Mouse (Mus musculus) heart, embryonic 14.5 days (tissue): ENCODE data around the gene Aig1. TPM values are rescaled to one million over a fixed set of nuclear protein-coding genes. Genes with fewer than 3 reads are reported as not detected.

Experiments
- ATAC-seq: fragments of 200-750 bp; cut with Nextera tagmentation; 2 replicates; pipeline ENCODE4 v1.8.0; 2017; ENCODE audit warnings: low read depth, moderate TSS enrichment; ENCODE audit not compliant: insufficient number of reproducible peaks, insufficient read depth, low FRiP score
- H3K27ac ChIP-seq, 2 experiments: fragments of 200-500 bp in 1 of 2; fragments of 300-500 bp in 1 of 2; sonication (generic) in 1 of 2; replicated peaks in 1 of 2; 2 replicates each; pipeline ENCODE4 v1.5.1; 2012 to 2014; ENCODE audit warnings: low read depth in 2 of 2, low read length in 2 of 2, control low read depth in 1 of 2, mild to moderate bottlenecking in 1 of 2, mixed read lengths in 1 of 2; ENCODE audit not compliant: control insufficient read depth in 1 of 2, insufficient read depth in 1 of 2
- H3K27me3 ChIP-seq: fragments of 300-500 bp; sonication (generic); 2 replicates; pipeline ENCODE4 v1.6.1; 2014; ENCODE audit warnings: mild to moderate bottlenecking, low read length, control low read depth; ENCODE audit not compliant: control insufficient read depth, insufficient read depth
- H3K36me3 ChIP-seq: fragments of 300-500 bp; sonication (generic); 2 replicates; pipeline ENCODE4 v1.6.1; 2014; ENCODE audit warnings: mild to moderate bottlenecking, control low read depth, low read length, mixed read lengths; ENCODE audit not compliant: control insufficient read depth, insufficient read depth
- H3K4me1 ChIP-seq, 2 experiments: fragments of 200-500 bp in 1 of 2; fragments of 300-500 bp in 1 of 2; sonication (generic) in 1 of 2; 2 replicates each; pipeline ENCODE4 v1.6.1; 2012 to 2014; ENCODE audit warnings: low read length in 2 of 2, control low read depth in 1 of 2, mixed read lengths in 1 of 2; ENCODE audit not compliant: control insufficient read depth in 2 of 2, insufficient read depth in 2 of 2
- H3K4me2 ChIP-seq: fragments of 300-500 bp; sonication (generic); 2 replicates; pipeline ENCODE4 v1.6.1; 2014; ENCODE audit warnings: mild to moderate bottlenecking, low read length
- H3K4me3 ChIP-seq, 2 experiments: fragments of 200-500 bp in 1 of 2; fragments of 300-500 bp in 1 of 2; sonication (generic) in 1 of 2; 2 replicates each; pipeline ENCODE4 v1.5.1; 2012 to 2014; ENCODE audit warnings: low read length in 2 of 2, mild to moderate bottlenecking in 2 of 2, control low read depth in 1 of 2, low read depth in 1 of 2, moderate library complexity in 1 of 2; ENCODE audit not compliant: control insufficient read depth in 1 of 2, insufficient read depth in 1 of 2
- H3K9ac ChIP-seq: fragments of 300-500 bp; sonication (generic); 2 replicates; pipeline ENCODE4 v1.6.1; 2014; ENCODE audit warnings: mild to moderate bottlenecking, low read length
- H3K9me3 ChIP-seq: fragments of 300-500 bp; sonication (generic); 2 replicates; pipeline ENCODE4 v1.6.1; 2016; ENCODE audit warnings: low read length, control low read depth; ENCODE audit not compliant: control insufficient read depth
- WGBS: fragments of 180-500 bp; shearing (Covaris S2); extraction: QIAGEN DNeasy Blood & Tissue Kit; methylation state at CpG from one replicate; pipeline ENCODE4 v1.1.7; 2014; 5-methylcytosine and 5-hydroxymethylcytosine counted together
- polyA plus RNA-seq: library from polyadenylated mRNA; unstranded; fragments of >200 nt; fragmentation: Nextera tagmentation; extraction: Ambion mirVana; gene quantifications from 2 replicates; pipeline ENCODE4 v1.2.1, GENCODE M21; 2014

The Aig1 gene
- polyA plus RNA-seq, 1 experiment from 2014 or later = 81.6 TPM

- WGBS = 75% methylated on average over 7 of the region's 7 CpGs
- Histone ChIP-seq H3K9me3 (no peaks in the 10 kb centered on the region), H3K27ac (no peak overlapping the region), H3K4me2 (no peak overlapping the region), H3K4me1 (peaks cover 6 to 8% of the 10 kb centered on the region in 2 experiments; a peak in 3 of 4 replicates), H3K36me3 (no peaks in the 10 kb centered on the region), H3K27me3 (no peaks in the 10 kb centered on the region), H3K4me3 (no peak overlapping the region), H3K9ac (no peak overlapping the region)
- ATAC-seq = no peak
Observed at GRCm38 (mm10) chr10:13714920-13715293, 153.9 kb downstream of the Aig1 start.

DNA sequence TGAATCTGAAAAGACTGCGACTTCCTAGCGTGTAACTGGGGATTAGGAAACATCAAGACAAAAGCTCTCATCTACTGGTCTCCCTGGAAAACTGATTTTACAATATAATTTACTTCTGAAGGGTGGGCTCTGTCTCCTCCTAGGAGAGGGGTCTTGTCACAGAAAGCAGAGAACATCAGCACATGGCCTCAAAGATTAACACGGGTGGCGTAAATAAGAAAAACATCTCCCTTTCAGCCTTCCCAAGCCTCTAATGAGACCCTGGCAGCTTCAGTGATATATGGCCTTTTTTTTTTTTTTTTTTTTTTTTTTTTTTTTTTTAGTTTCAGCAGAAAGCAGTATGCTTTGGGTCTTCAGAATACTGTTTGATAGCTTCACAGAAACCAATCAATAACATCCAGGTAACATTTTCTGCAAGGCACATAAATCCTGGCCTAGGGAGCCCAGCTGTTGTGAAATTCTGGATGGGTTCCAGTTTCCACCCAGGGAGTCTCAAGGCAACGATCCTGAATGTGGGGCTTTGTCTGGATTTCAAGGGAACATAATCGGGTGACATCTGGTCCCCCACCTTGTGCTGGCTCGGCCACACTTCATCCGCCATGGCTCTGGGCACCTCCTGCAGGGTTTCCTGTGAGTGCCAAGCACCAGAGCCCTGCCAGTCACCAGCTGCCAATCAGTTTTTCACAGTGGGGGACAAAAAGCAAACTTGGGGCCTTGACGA lies 154.4 kb downstream of the Aig1 start:
- Histone ChIP-seq H3K4me1 (peaks cover 6 to 8% of the 10 kb centered on the region in 2 experiments; a peak in 3 of 4 replicates), H3K27ac (no peak overlapping the region; a peak in 1 of 4 replicates), H3K9me3 (no peaks in the 10 kb centered on the region), H3K27me3 (no peaks in the 10 kb centered on the region), H3K9ac (no peak overlapping the region), H3K4me3 (no peak overlapping the region), H3K36me3 (no peaks in the 10 kb centered on the region), H3K4me2 (no peak overlapping the region)
- 56% methylated on average over 9 of the region's 9 CpGs for WGBS
- ATAC-seq = no peak

GRCm38 (mm10) chr10:13713711-13714110 lies 155.1 kb downstream of the Aig1 start:
- H3K9me3 ChIP-seq = no peaks in the 10 kb centered on the region
- H3K4me3 ChIP-seq = no peak overlapping the region
- 92% methylated on average over 5 of the region's 5 CpGs for WGBS
- no peak overlapping the region for H3K4me2 ChIP-seq
- no peak overlapping the region for H3K27ac ChIP-seq
- peaks cover 6 to 8% of the 10 kb centered on the region in 2 experiments; a peak in 3 of 4 replicates for H3K4me1 ChIP-seq
- H3K27me3 ChIP-seq = no peaks in the 10 kb centered on the region
- no peak for ATAC-seq
- H3K36me3 ChIP-seq = no peaks in the 10 kb centered on the region
- H3K9ac ChIP-seq = no peak overlapping the region

GRCm38 (mm10) chr10:13713116-13713515 lies 155.7 kb downstream of the Aig1 start:
- Histone ChIP-seq H3K4me1 (peaks cover 6 to 8% of the 10 kb centered on the region in 2 experiments; a peak in 3 of 4 replicates), H3K27me3 (no peaks in the 10 kb centered on the region), H3K4me2 (no peak overlapping the region), H3K27ac (no peak overlapping the region), H3K4me3 (no peak overlapping the region), H3K9ac (no peak overlapping the region), H3K9me3 (no peaks in the 10 kb centered on the region), H3K36me3 (no peaks in the 10 kb centered on the region)
- ATAC-seq = no peak
- WGBS = 57% methylated on average over 2 of the region's 2 CpGs

DNA sequence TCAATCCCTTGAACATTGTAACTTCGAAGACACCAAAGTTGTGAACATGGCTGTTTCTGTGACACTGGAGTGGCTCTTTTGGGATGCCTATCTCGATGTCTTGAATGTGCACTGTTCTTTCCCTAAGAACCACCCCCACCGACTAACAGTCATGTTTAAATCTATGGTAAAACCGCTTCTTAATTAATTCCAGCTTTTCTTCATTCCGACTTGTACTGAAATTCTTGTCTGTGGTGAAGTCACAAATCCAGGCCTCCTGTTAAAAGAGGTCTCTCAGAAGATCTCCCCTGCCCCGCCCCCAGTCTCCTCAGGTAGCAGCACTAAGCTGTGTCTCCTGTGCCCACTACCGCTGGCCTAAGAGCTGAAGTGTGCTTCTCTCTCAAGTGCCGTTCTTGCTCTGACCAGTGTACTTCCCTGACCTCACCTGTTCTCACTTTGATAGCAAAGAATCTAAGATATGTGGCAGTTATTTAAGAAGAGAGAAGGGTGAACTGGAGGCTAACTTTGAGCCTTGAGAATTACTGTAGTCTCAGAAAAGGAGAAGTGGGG lies 157.4 kb downstream of the Aig1 start:
- Histone ChIP-seq H3K4me1 (peaks cover 8 to 10% of the 10 kb centered on the region in 2 experiments; a peak in 3 of 4 replicates), H3K9me3 (no peaks in the 10 kb centered on the region), H3K4me3 (no peak overlapping the region), H3K4me2 (no peak overlapping the region), H3K9ac (no peak overlapping the region), H3K27ac (no peak overlapping the region), H3K27me3 (no peaks in the 10 kb centered on the region), H3K36me3 (no peaks in the 10 kb centered on the region)
- 82% methylated on average over 8 of the region's 8 CpGs for WGBS
- no peak for ATAC-seq

DNA sequence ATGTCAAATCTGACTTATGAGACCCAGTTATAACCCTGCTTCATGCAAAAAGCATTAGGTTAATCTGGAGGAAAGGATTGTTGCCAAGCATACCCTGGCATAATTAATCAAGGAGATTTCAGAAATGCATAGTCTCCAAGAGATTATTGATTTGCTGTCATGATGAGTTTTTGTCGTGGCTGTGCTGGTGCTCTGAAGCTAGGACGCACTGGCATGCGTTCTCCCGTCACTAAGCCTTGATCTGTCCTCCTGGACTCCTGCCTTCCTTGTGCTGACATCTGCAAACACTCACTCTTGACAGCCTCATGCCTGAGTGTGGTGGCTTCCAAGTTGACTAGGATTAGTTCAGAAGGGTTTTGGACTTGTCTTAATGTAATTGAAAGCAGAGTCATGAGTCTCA lies 163.0 kb downstream of the Aig1 start:
- WGBS = 17% methylated on average over 4 of the region's 4 CpGs
- Histone ChIP-seq H3K4me2 (no peak overlapping the region), H3K4me1 (peaks cover 8 to 15% of the 10 kb centered on the region in 2 experiments), H3K27me3 (no peaks in the 10 kb centered on the region), H3K9me3 (no peaks in the 10 kb centered on the region), H3K9ac (no peak overlapping the region), H3K27ac (no peak overlapping the region), H3K36me3 (no peaks in the 10 kb centered on the region), H3K4me3 (no peak overlapping the region)
- no peak for ATAC-seq

DNA sequence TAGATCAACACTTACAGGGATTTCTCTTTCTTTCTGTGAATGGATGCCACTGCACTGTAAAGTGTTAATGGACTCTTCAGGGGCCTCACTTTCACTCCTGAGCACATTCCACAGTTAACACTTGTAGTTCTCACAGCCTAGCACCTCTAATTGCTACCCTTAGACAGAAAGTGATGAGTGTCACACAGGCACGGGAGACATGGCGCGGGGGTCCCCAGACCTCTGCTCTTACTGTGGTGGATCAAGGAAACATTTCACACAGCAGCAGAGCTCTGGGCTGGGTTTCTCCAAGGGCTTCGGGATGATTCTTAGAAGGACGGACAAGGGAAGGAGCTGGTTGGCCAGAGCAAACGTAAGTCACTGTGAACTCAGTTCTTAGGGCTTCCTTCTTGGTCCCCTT lies 166.1 kb downstream of the Aig1 start:
- no peak overlapping the region for H3K9ac ChIP-seq
- H3K4me1 ChIP-seq = peaks cover 8 to 14% of the 10 kb centered on the region in 2 experiments
- peak overlapping the region; percentile 26 for H3K4me2 ChIP-seq
- no peaks in the 10 kb centered on the region for H3K27me3 ChIP-seq
- no peaks in the 10 kb centered on the region for H3K36me3 ChIP-seq
- H3K4me3 ChIP-seq = no peak overlapping the region
- no peaks in the 10 kb centered on the region for H3K9me3 ChIP-seq
- 0 out of 4 replicates have a peak overlapping the region, but pooled peaks of 1 of the 2 experiments have one; percentile 14 for H3K27ac ChIP-seq
- 16% methylated on average over 6 of the region's 6 CpGs for WGBS
- ATAC-seq = no peak
